Mouse (Mus musculus) urinary bladder, postnatal 10 days (tissue): ENCODE measurements at regions not wholly inside any gene's neighbourhood (a gene's known extent, or its start where the extent isn't known, plus 50 kb on each side); places are given as distances from the start of the nearest gene placed in this dataset.

Experiments used
- DNase-seq: peaks from one replicate; pipeline ENCODE4 v3.0.0; 2022; ENCODE audit warnings: low spot score

GRCm38 (mm10) chr11:21036161-21036916 lies 54.8 kb upstream of the Peli1 start:
- no peak for DNase-seq

DNA sequence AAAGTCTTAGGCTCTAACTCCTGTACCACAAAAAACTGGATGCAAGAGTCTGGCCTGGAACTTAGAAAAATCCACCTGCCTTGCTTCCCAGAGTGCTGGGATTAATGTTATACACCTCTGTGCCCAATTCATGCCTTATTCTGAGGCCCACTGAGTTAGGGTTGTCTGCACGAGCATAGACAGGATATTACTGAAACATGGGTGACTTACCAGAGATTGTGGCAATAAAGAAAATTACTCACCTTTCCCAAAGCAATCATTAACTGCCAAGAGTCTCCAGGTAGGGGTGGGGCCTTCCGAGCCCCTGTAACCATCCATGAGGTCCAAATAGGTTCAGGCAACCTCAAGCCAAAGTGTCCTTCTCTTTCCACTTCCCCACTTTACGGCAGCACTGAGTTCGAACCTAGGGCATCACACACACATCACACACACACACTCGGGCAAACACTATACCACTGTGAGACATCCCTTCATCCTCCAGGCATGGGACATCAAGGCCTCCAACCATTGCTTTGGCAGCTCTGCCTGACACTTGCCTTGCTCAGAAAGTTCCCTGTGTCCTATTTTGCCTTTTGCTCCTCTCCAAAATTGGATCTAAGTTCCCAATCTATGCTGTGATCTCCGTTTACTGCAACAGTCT lies 53.7 kb upstream of the Peli1 start:
- DNase-seq: no peak

DNA sequence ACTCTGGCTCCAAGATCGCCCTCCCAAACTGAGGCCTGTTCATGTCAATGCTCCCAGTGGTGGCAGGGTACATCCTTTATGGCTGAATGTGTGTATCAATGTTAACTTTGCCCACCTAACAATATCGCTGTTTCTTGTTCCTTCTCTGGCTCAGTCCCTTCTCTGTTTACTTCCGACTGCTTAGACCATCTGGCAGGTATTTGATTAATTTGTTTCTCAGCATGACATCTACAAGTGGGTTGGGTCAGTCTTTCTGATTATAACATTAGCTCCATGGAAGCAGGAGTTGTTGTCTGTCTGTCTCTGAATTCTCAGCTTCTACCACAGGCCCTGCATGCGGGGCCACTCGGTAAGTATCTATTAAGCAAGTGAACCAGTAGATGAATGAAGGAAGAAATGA lies 49.9 kb upstream of the Peli1 start:
- DNase-seq: no peak
